Comparison of ENCODE assay signal across 11 mouse cellular contexts in the genomic region with DNA sequence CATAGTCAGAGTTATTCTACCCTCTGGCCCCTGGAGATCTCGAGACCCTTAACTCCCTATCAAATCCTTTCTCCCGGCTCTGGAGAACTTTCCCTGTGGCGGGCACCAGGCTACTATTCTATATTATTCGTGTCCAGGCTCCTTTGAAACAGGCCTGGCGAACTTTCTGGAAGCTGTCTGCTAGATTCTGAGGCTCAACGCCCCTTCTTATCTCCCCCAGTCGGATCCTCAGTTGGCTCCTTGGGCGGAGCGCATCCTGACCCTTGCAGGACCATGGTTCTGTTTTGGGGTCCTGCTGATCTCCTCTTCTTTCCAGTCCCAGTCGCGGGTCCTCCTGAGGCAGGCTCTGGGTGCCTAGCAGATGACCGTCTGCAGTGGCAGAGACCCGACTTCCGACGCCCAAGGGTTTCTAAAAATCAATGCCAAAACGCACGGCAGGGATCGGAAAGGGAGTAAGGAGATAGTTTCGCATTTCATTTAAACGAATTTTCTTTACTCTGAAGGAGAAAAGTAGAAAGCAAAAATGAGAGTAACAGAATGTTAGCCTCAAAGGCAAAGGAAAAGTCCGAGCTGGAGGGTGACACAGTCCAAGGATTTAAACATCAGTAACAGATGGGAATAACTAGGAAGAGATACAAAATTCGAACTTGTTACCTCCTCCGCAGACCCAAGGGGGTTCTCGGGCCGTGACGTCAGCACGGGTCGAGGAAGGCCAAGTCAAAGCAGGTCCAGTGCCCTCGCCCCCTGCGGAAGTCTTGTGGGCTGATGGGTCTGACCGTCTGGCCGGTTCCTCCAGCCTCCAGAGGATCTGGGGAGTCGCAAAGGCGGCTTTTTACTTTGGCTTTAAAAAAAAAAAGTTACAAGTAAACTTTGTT. TPM values are rescaled to one million over a fixed set of nuclear protein-coding genes. Genes with fewer than 3 reads are reported as not detected.
A peak's percentile ranks its signal among the peaks of the same experiment; 100 is the strongest.
DNase-seq lines count a peak whose midpoint lies in the region; ATAC-seq and TF ChIP-seq lines count a peak whose summit lies in the region.
"Had no signal": no experiment of that assay in that cellular context is flagged by ENCODE, and none has a peak within 500 bp of the region (broad histone marks: within the 10 kb centered on the region; RNA-seq: fewer than 3 reads in every experiment).

No protein-coding gene starts in this region.

- TF ChIP-seq POLR2A in lung, adult 2 months (IDR thresholded peaks at IDR 0.05; ENCODE audit: borderline replicate concordance, extremely low read depth, low read depth, low read length), result no peak

- DNase-seq in intestine, embryonic 14.5 days (ENCODE audit: low spot score), result peak; percentile 81
- DNase-seq in embryo, embryonic 11 days, result peak; percentile 39
- DNase-seq in forebrain, embryonic 14.5 days (ENCODE audit: low spot score), result peak; percentile 28
- no peak for DNase-seq in T-cell, adult 2 months (ENCODE audit: low spot score)
- DNase-seq in lung, adult 2 months, result no peak
- DNase-seq in adrenal gland, postnatal 36 days, result no peak
- DNase-seq: adrenal gland, postnatal 14 days had no signal

- no peak overlapping the region for H3K27ac ChIP-seq in intestine, embryonic 14.5 days (ENCODE audit: low read depth)
- H3K27ac ChIP-seq in intestine, postnatal 0 days (ENCODE audit: low read depth, low read length), result no peak overlapping the region
- H3K27ac ChIP-seq in forebrain, embryonic 14.5 days (ENCODE audit: low read depth, low read length), result peak overlapping the region; percentile 90
- H3K27ac ChIP-seq in neural tube, embryonic 12.5 days, result no peak overlapping the region
- H3K27ac ChIP-seq: limb, embryonic 13.5 days had no signal

- H3K36me3 ChIP-seq in intestine, embryonic 14.5 days (ENCODE audit: control insufficient read depth, insufficient read depth, low read length), result no peaks in the 10 kb centered on the region
- H3K36me3 ChIP-seq in intestine, postnatal 0 days (ENCODE audit: control insufficient read depth, insufficient read depth), result no peaks in the 10 kb centered on the region
- peaks cover 2% of the 10 kb centered on the region; the same call in 1 of the 2 replicates for H3K36me3 ChIP-seq in forebrain, embryonic 14.5 days (ENCODE audit: control insufficient read depth, insufficient read depth, low read length)
- H3K36me3 ChIP-seq in neural tube, embryonic 12.5 days, result no peaks in the 10 kb centered on the region
- H3K36me3 ChIP-seq: limb, embryonic 13.5 days had no signal

- no peak overlapping the region for H3K4me2 ChIP-seq in intestine, embryonic 14.5 days (ENCODE audit: low read length)
- no peak overlapping the region for H3K4me2 ChIP-seq in intestine, postnatal 0 days (replicated peaks; ENCODE audit: low read depth)
- H3K4me2 ChIP-seq in forebrain, embryonic 14.5 days (ENCODE audit: low read length), result peak overlapping the region; percentile 81
- H3K4me2 ChIP-seq in neural tube, embryonic 12.5 days (replicated peaks), result 0 out of 2 replicates have a peak overlapping the region, but pooled peaks have one; percentile 70

- H3K9ac ChIP-seq in intestine, embryonic 14.5 days (ENCODE audit: low read length), result no peak overlapping the region
- no peak overlapping the region for H3K9ac ChIP-seq in intestine, postnatal 0 days (ENCODE audit: low read depth, low read length)
- peak overlapping the region; percentile 59 for H3K9ac ChIP-seq in forebrain, embryonic 14.5 days (ENCODE audit: low read length)
- no peak overlapping the region for H3K9ac ChIP-seq in neural tube, embryonic 12.5 days

- no peak for ATAC-seq in intestine, embryonic 14.5 days (replicated peaks; ENCODE audit: low FRiP score, low TSS enrichment, low read depth)
- no peak for ATAC-seq in intestine, postnatal 0 days
- ATAC-seq in forebrain, embryonic 14.5 days, result no peak
- ATAC-seq in neural tube, embryonic 12.5 days (ENCODE audit: low FRiP score, low read depth), result no peak

- peaks cover 14% of the 10 kb centered on the region; the same call in 1 of the 2 replicates for H3K4me1 ChIP-seq in intestine, embryonic 14.5 days (replicated peaks; ENCODE audit: control insufficient read depth, insufficient read depth, low read length)
- no peaks in the 10 kb centered on the region for H3K4me1 ChIP-seq in intestine, postnatal 0 days (replicated peaks; ENCODE audit: control insufficient read depth, insufficient read depth, low read length)
- no peaks in the 10 kb centered on the region for H3K4me1 ChIP-seq in forebrain, embryonic 14.5 days (ENCODE audit: control insufficient read depth, insufficient read depth, low read length)
- peaks cover 26% of the 10 kb centered on the region for H3K4me1 ChIP-seq in neural tube, embryonic 12.5 days
- no peaks in the 10 kb centered on the region for H3K4me1 ChIP-seq in lung, adult 2 months (ENCODE audit: control insufficient read depth, insufficient read depth, low read length)

- H3K4me3 ChIP-seq in intestine, embryonic 14.5 days (ENCODE audit: low read depth, low read length), result no peak overlapping the region
- H3K4me3 ChIP-seq in intestine, postnatal 0 days (ENCODE audit: low read depth, low read length), result no peak overlapping the region
- H3K4me3 ChIP-seq in forebrain, embryonic 14.5 days (ENCODE audit: low read depth, low read length), result peak overlapping the region; percentile 60
- no peak overlapping the region for H3K4me3 ChIP-seq in neural tube, embryonic 12.5 days
- H3K4me3 ChIP-seq in lung, adult 2 months (replicated peaks; ENCODE audit: extremely low read depth, low read depth, low read length), result no peak overlapping the region

- no peak for TF ChIP-seq CTCF in intestine, postnatal 0 days (IDR thresholded peaks at IDR 0.05; ENCODE audit: low read depth)
- no peak for TF ChIP-seq CTCF in lung, adult 2 months (IDR thresholded peaks at IDR 0.05; ENCODE audit: insufficient read depth, low read length)

- 2% methylated on average over 34 of the region's 34 CpGs for WGBS in intestine, embryonic 14.5 days
- 3% methylated on average over 34 of the region's 34 CpGs for WGBS in intestine, postnatal 0 days
- 2% methylated on average over 34 of the region's 34 CpGs for WGBS in forebrain, embryonic 14.5 days
- WGBS in neural tube, embryonic 12.5 days, result 1% methylated on average over 34 of the region's 34 CpGs
- 4% methylated on average over 34 of the region's 34 CpGs for WGBS in lung, adult 2 months

- H3K27me3 ChIP-seq in intestine, embryonic 14.5 days (replicated peaks; ENCODE audit: control insufficient read depth, insufficient read depth, low read length), result peaks cover 100% of the 10 kb centered on the region
- H3K27me3 ChIP-seq in intestine, postnatal 0 days (replicated peaks; ENCODE audit: control insufficient read depth, insufficient read depth, low read length), result peaks cover 92% of the 10 kb centered on the region
- H3K27me3 ChIP-seq in forebrain, embryonic 14.5 days (replicated peaks; ENCODE audit: control insufficient read depth, insufficient read depth, low read length), result peaks cover 56% of the 10 kb centered on the region
- peaks cover 96% of the 10 kb centered on the region for H3K27me3 ChIP-seq in neural tube, embryonic 12.5 days (replicated peaks)

- H3K9me3 ChIP-seq in intestine, embryonic 14.5 days (ENCODE audit: control insufficient read depth, low read length), result no peaks in the 10 kb centered on the region
- H3K9me3 ChIP-seq in intestine, postnatal 0 days (ENCODE audit: control insufficient read depth), result no peaks in the 10 kb centered on the region
- H3K9me3 ChIP-seq in forebrain, embryonic 14.5 days (replicated peaks; ENCODE audit: control insufficient read depth, low read length), result no peaks in the 10 kb centered on the region
- no peaks in the 10 kb centered on the region for H3K9me3 ChIP-seq in neural tube, embryonic 12.5 days

RNA-seq across cellular contexts. Expression of gene Dmrta2, which starts 1.3 kb away (rescaled TPM):
- 0.05 and 0.08 TPM in 2 replicates for polyA plus RNA-seq in intestine, embryonic 14.5 days (2014; fragmentation: Nextera tagmentation; extraction: Ambion mirVana)
- not detected in 2 replicates for polyA plus RNA-seq in intestine, postnatal 0 days (2015; fragmentation: Nextera tagmentation; extraction: Ambion mirVana)
- polyA plus RNA-seq in forebrain, embryonic 14.5 days (2014; fragmentation: Nextera tagmentation; extraction: Ambion mirVana), result 4.1 and 5.9 TPM in 2 replicates
- 0.26 and 0.27 TPM in 2 replicates for polyA plus RNA-seq in neural tube, embryonic 12.5 days (2016; fragmentation: Nextera tagmentation; extraction: Ambion mirVana)
- 0.43 and 0.52 TPM in 2 replicates for polyA plus RNA-seq in lung, adult 2 months (2012; rRNA removed)
- total RNA-seq in adrenal gland, postnatal 36 days (2021), result under 1 TPM in 1 of 2 experiments, not detected in 1; 0.13 TPM
- total RNA-seq: monocyte, adult 5-6 weeks had no signal

Comparison
In these comparisons a context has a peak if more than half of its experiments do, and no peak if none do; other contexts are left out.
1. DNase-seq: peak in intestine, embryonic 14.5 days (single experiment), embryo, embryonic 11 days (single experiment) and forebrain, embryonic 14.5 days (single experiment); none in T-cell, adult 2 months (single experiment), lung, adult 2 months (single experiment) and adrenal gland, postnatal 36 days (0 of 2).
2. H3K4me2 ChIP-seq: peak in forebrain, embryonic 14.5 days (single experiment) and neural tube, embryonic 12.5 days (single experiment); none in intestine, embryonic 14.5 days (single experiment) and intestine, postnatal 0 days (single experiment).